Mouse (Mus musculus) MEL (cell line): ENCODE data around the gene Aoc1. TPM values are rescaled to one million over a fixed set of nuclear protein-coding genes. Genes with fewer than 3 reads are reported as not detected.

ENCODE experiments used
- DNase-seq: peaks from one replicate; pipeline ENCODE4 v3.0.0; 2011; ENCODE audit warnings: low read depth, low spot score
- H3K27ac ChIP-seq: 2 replicates; pipeline ENCODE4 v1.5.1; 2012; ENCODE audit warnings: low read depth, mild to moderate bottlenecking, control low read depth, low read length, moderate library complexity; ENCODE audit not compliant: control insufficient read depth
- H3K27me3 ChIP-seq, 2 experiments: fragments of 150-350 bp in 1 of 2; sonication (generic) in 1 of 2; 2 replicates each; pipeline ENCODE4 v1.6.1; 2012; ENCODE audit warnings: low read length in 2 of 2, mild to moderate bottlenecking in 2 of 2, improper control_type of control experiment in 1 of 2, moderate library complexity in 1 of 2; ENCODE audit not compliant: insufficient read depth in 2 of 2, control insufficient read depth in 1 of 2
- H3K36me3 ChIP-seq, 2 experiments: 2 replicates each; pipeline ENCODE4 v1.6.1; 2012 to 2014; ENCODE audit warnings: low read length in 2 of 2, improper control_type of control experiment in 1 of 2, inconsistent platforms in 1 of 2, mild to moderate bottlenecking in 1 of 2; ENCODE audit not compliant: insufficient read depth in 2 of 2, control insufficient read depth in 1 of 2
- H3K4me1 ChIP-seq, 2 experiments: fragments of 150-350 bp in 1 of 2; sonication (generic) in 1 of 2; 2 replicates each; pipeline ENCODE4 v1.6.1; 2012; ENCODE audit warnings: low read length in 2 of 2, improper control_type of control experiment in 1 of 2, mild to moderate bottlenecking in 1 of 2; ENCODE audit not compliant: insufficient read depth in 2 of 2, control insufficient read depth in 1 of 2
- H3K4me3 ChIP-seq, 2 experiments: fragments of 150-350 bp in 1 of 2; sonication (generic) in 1 of 2; 2 replicates each; pipeline ENCODE4 v1.5.1; 2012; ENCODE audit warnings: low read depth in 2 of 2, low read length in 2 of 2, mild to moderate bottlenecking in 2 of 2, moderate library complexity in 2 of 2, control low read depth in 1 of 2, improper control_type of control experiment in 1 of 2; ENCODE audit not compliant: control insufficient read depth in 1 of 2, insufficient read depth in 1 of 2
- H3K79me2 ChIP-seq: 2 replicates; pipeline ENCODE4 v1.6.1; 2012; ENCODE audit warnings: mild to moderate bottlenecking, low read length, moderate library complexity; ENCODE audit not compliant: control insufficient read depth, poor library complexity, insufficient read depth
- H3K9ac ChIP-seq: 2 replicates; pipeline ENCODE4 v1.6.1; 2012; ENCODE audit warnings: low read depth, mild to moderate bottlenecking, control low read depth, low read length, moderate library complexity; ENCODE audit not compliant: control insufficient read depth, poor library complexity, severe bottlenecking
- H3K9me3 ChIP-seq: fragments of 150-350 bp; sonication (generic); replicated peaks from 2 replicates; pipeline ENCODE4 v1.6.1; 2012; ENCODE audit warnings: mild to moderate bottlenecking, low read length, improper control_type of control experiment, moderate library complexity; ENCODE audit not compliant: insufficient read depth
- CHD2 ChIP-seq: IDR thresholded peaks from 2 replicates; pipeline ENCODE4 v1.6.1; 2011; ENCODE audit warnings: low read length, improper control_type of control experiment
- E2F4 ChIP-seq: IDR thresholded peaks from 2 replicates; pipeline ENCODE4 v1.6.1; 2011; ENCODE audit warnings: low read depth, low read length, improper control_type of control experiment, borderline replicate concordance
- ETS1 ChIP-seq: IDR thresholded peaks from 2 replicates; pipeline ENCODE4 v1.6.1; 2012; ENCODE audit warnings: low read depth, mild to moderate bottlenecking, inconsistent platforms, low read length, improper control_type of control experiment, moderate library complexity
- GABPA ChIP-seq: IDR thresholded peaks from 2 replicates; pipeline ENCODE4 v1.6.1; 2012; ENCODE audit warnings: low read depth, mild to moderate bottlenecking, inconsistent platforms, low read length, improper control_type of control experiment, moderate library complexity
- GATA1 ChIP-seq: IDR thresholded peaks from 2 replicates; pipeline ENCODE4 v1.6.1; 2011; ENCODE audit warnings: low read depth, low read length, improper control_type of control experiment
- HCFC1 ChIP-seq: IDR thresholded peaks from 2 replicates; pipeline ENCODE4 v1.6.1; 2012; ENCODE audit warnings: low read depth, mild to moderate bottlenecking, inconsistent platforms, low read length, improper control_type of control experiment, moderate library complexity
- KAT2A ChIP-seq: conservative IDR thresholded peaks from 2 replicates; pipeline ENCODE4 v1.6.1; 2012; ENCODE audit warnings: low read depth, low read length, improper control_type of control experiment, inconsistent platforms
- MAFK ChIP-seq: IDR thresholded peaks from 2 replicates; pipeline ENCODE4 v1.6.1; 2011; ENCODE audit warnings: low read depth, mild to moderate bottlenecking, low read length, improper control_type of control experiment, borderline replicate concordance
- MAX ChIP-seq: IDR thresholded peaks from 2 replicates; pipeline ENCODE4 v1.6.1; 2011; ENCODE audit warnings: low read length, improper control_type of control experiment
- MAZ ChIP-seq: IDR thresholded peaks from 2 replicates; pipeline ENCODE4 v1.6.1; 2012; ENCODE audit warnings: low read depth, mild to moderate bottlenecking, inconsistent platforms, low read length, improper control_type of control experiment
- MXI1 ChIP-seq: IDR thresholded peaks from 2 replicates; pipeline ENCODE4 v1.6.1; 2011; ENCODE audit warnings: mild to moderate bottlenecking, low read depth, low read length, improper control_type of control experiment
- MYC ChIP-seq: IDR thresholded peaks from 2 replicates; pipeline ENCODE4 v1.6.1; 2011; ENCODE audit warnings: low read depth, mild to moderate bottlenecking, low read length, improper control_type of control experiment, moderate library complexity
- POLR2A ChIP-seq, 2 experiments: IDR thresholded peaks; 2 replicates each; pipeline ENCODE4 v1.6.1; 2011 to 2012; ENCODE audit warnings: low read length in 2 of 2, mild to moderate bottlenecking in 2 of 2, control low read depth in 1 of 2, improper control_type of control experiment in 1 of 2, low read depth in 1 of 2, moderate library complexity in 1 of 2; ENCODE audit not compliant: control insufficient read depth in 1 of 2, insufficient read depth in 1 of 2, poor library complexity in 1 of 2
- RCOR1 ChIP-seq: IDR thresholded peaks from 2 replicates; pipeline ENCODE4 v1.6.1; 2012; ENCODE audit warnings: low read depth, mild to moderate bottlenecking, inconsistent platforms, low read length, improper control_type of control experiment
- UBTF ChIP-seq: IDR thresholded peaks from 2 replicates; pipeline ENCODE4 v1.6.1; 2012; ENCODE audit warnings: low read depth, mild to moderate bottlenecking, inconsistent platforms, low read length, improper control_type of control experiment, moderate library complexity, borderline replicate concordance; ENCODE audit not compliant: insufficient read depth
- USF1 ChIP-seq: IDR thresholded peaks from 2 replicates; pipeline ENCODE4 v1.6.1; 2014; ENCODE audit warnings: low read depth, mild to moderate bottlenecking, inconsistent platforms, low read length, improper control_type of control experiment, moderate library complexity
- ZC3H11A ChIP-seq: IDR thresholded peaks from 2 replicates; pipeline ENCODE4 v1.6.1; 2012; ENCODE audit warnings: low read depth, mild to moderate bottlenecking, inconsistent platforms, low read length, improper control_type of control experiment
- polyA plus RNA-seq, 2 experiments: library from polyadenylated mRNA; stranded (reverse) in 1 of 2; unstranded in 1 of 2; fragments of >175 nt in 1 of 2; fragments of >200 nt in 1 of 2; gene quantifications; 2 replicates each; pipeline versions ENCODE4 v1.2.1 to v1.2.4; 2012; ENCODE audit warnings: low replicate concordance in 2 of 2, low read depth in 1 of 2; ENCODE audit not compliant: insufficient read length in 2 of 2, insufficient read depth in 1 of 2, missing spikeins in 1 of 2
- total RNA-seq: library from RNA; depleted of rRNA; stranded (reverse); fragments of 300-350 nt; gene quantifications from 2 replicates; pipeline ENCODE4 v1.2.3, GENCODE M21; 2012

The Aoc1 gene
- total and polyA plus RNA-seq, 3 experiments, result not detected

DNA sequence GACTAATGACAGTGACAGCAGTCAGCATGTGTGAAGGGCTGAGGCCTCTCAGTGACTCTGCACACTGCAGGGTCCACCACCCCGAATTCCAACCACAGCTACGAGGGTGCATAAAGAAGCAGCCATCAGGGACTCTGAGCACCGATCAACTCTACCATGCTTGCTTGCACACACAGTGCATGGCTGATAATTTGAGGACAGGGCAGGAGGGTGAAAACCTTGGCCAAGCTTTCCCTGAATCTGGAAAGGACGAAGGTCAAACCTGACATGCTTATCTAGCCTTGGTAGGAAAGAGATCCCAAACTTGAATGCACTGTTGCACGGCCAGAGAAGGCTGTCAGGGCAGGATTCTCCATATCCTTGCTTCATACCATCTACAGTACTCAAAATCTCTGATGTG is 80.5 kb downstream of the Aoc1 start:
- Histone ChIP-seq H3K9ac (no peak overlapping the region), H3K4me3 (no peak overlapping the region), H3K27ac (no peak overlapping the region), H3K27me3 (no peaks in the 10 kb centered on the region), H3K36me3 (no peaks in the 10 kb centered on the region), H3K79me2 (no peaks in the 10 kb centered on the region), H3K9me3 (no peaks in the 10 kb centered on the region), H3K4me1 (no peaks in the 10 kb centered on the region)
- TF ChIP-seq MYC (no peak), MAFK (no peak), USF1 (no peak), GABPA (no peak), MAX (no peak), POLR2A (IDR thresholded peaks at IDR 0.05; ENCODE audit: control insufficient read depth in 1 of 2, insufficient read depth in 1 of 2, low read depth in 1 of 2, low read length in 2 of 2, poor library complexity in 1 of 2) (no peak), HCFC1 (no peak), GATA1 (no peak), ZC3H11A (no peak), RCOR1 (no peak), MXI1 (no peak), UBTF (no peak)
- DNase-seq, result no peak

DNA sequence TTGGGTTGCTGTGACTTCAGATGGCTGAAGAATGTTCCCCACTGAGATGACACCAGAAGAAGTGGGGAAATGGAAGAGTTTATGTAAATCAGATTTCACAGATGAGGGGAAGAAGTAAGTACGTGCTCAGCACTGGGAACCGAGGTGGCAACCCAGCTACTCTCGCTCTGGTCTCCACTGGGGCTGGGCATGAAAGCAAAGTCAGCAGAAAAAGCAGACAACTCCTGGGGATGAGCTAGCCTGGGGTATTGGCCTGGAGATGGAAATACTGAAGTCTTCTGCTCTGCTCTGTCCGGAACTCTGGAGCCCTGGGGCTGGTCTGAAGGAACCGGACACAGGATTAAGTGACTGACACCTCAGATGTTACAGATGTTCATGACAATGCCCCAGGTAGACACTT is 81.5 kb downstream of the Aoc1 start:
- H3K4me1 ChIP-seq, result no peaks in the 10 kb centered on the region
- H3K79me2 ChIP-seq, result no peaks in the 10 kb centered on the region
- DNase-seq, result no peak
- H3K9ac ChIP-seq, result no peak overlapping the region
- H3K9me3 ChIP-seq, result no peaks in the 10 kb centered on the region
- H3K27ac ChIP-seq, result no peak overlapping the region
- no peaks in the 10 kb centered on the region for H3K36me3 ChIP-seq
- no peaks in the 10 kb centered on the region for H3K27me3 ChIP-seq
- no peak overlapping the region for H3K4me3 ChIP-seq
- TF ChIP-seq MAX (no peak), HCFC1 (no peak), E2F4 (no peak), UBTF (no peak), ZC3H11A (no peak), GATA1 (no peak), CHD2 (no peak), POLR2A (IDR thresholded peaks at IDR 0.05; ENCODE audit: control insufficient read depth in 1 of 2, insufficient read depth in 1 of 2, low read depth in 1 of 2, low read length in 2 of 2, poor library complexity in 1 of 2) (no peak), ETS1 (no peak), MAZ (no peak), USF1 (no peak), KAT2A (no peak)
